Mouse (Mus musculus): ENCODE measurements at regions not wholly inside any gene's neighbourhood (a gene's known extent, or its start where the extent isn't known, plus 50 kb on each side); places are given as distances from the start of the nearest gene placed in this dataset.

DNA sequence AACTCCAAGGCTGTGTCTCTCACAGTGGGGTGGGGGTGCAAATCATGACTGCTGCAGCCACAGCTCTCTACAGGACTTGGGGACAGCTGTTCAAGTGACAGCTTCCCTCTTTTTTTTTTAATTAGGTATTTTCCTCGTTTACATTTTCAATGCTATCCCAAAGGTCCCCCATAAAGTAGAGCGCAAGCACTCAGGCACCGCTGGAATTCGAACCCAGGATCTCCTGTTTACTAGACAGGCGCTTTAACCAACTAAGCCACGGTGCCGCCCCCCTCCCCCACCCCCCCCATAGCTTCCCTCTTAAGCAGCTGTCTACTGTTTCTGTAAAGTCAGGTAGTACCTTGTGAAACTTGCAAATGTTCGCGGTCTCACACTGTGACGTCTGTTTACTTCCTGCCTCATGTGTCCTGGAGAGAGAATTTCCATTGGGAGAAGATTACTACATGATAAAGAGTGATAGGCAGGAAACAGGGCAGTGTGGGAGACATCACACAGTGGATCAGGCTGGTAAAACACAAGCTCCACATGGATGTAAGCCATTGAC lies 324.7 kb downstream of the 1700129C05Rik start:
- TF ChIP-seq CTCF (IDR thresholded peaks at IDR 0.05; ENCODE audit: low read depth): no peak
- no peak for TF ChIP-seq EP300 (IDR thresholded peaks at IDR 0.05; ENCODE audit: low read depth)

Data from heart, postnatal 0 days (tissue).